Mouse (Mus musculus): Measurements from ENCODE around the gene Ppp6r1. TPM values are rescaled to one million over a fixed set of nuclear protein-coding genes. Genes with fewer than 3 reads are reported as not detected.

The Ppp6r1 gene
- total and polyA plus RNA-seq, 3 experiments, result 89.5 to 167 TPM; not detected in 1

DNA sequence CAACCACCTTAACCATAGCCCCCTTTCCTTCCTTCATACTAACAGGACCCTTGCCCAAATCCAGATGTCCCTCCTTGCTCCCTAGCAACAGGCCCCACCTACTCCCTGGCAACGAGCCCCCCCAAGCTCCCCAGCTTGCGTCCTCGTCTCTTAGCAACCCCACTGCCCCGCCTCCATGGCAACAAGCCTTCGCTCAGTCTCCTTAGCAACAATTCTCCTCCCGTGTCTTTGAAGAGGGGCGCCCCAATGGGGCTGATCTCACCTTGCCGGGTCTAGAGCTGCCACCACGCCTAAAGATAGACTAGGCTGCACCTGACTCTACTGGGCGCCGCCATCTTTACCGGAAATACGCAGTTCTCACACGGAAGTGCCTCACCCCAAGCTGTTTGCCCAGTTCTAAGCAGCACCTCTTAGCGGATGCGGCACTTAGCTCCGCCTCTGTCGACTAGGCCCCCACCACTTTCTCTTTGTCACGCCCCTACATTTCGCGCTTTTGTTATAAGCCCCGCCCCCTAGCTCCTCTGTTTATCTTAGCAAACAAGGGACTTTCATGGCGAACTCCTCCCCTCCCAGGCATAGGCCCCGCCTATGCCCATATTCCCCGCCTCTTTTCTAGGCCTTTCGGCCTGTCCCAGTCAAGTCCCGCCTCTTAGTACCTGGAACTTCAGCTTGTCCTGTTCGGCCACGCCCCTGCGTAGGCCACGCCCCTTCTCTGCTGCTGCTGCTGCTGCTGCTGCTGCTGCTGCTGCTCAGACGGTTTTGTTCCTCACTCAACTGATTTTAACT is 26.0 kb upstream of the Ppp6r1 start, which contains the start of gene Hspbp1 (continued):
- TF ChIP-seq POLR2A (IDR thresholded peaks at IDR 0.05; ENCODE audit: control insufficient read depth in 1 of 2, insufficient read depth in 1 of 2, low read depth in 1 of 2, low read length in 2 of 2, poor library complexity in 1 of 2), result peak in 1 of 2 experiments; percentile 74; a peak in 2 of 4 replicates
- TF ChIP-seq TCF12 (IDR thresholded peaks at IDR 0.05; ENCODE audit: low read depth, low read length), result no peak
- no peak for TF ChIP-seq USF2 (IDR thresholded peaks at IDR 0.05; ENCODE audit: borderline replicate concordance in 1 of 2, insufficient read depth in 1 of 2, low read depth in 1 of 2, low read length in 2 of 2)

GRCm38 (mm10) chr7:4684203-4684602 is 25.4 kb upstream of the Ppp6r1 start:
- H3K27me3 ChIP-seq (ENCODE audit: control insufficient read depth in 1 of 2, insufficient read depth in 2 of 2, low read length in 2 of 2), result no peaks in the 10 kb centered on the region
- H3K4me3 ChIP-seq (ENCODE audit: control insufficient read depth in 1 of 2, insufficient read depth in 1 of 2, low read depth in 2 of 2, low read length in 2 of 2), result peak overlapping the region; percentile 79 to 96
- peaks cover 0 to 10% of the 10 kb centered on the region in 2 experiments; a peak in 3 of 4 replicates for H3K36me3 ChIP-seq (ENCODE audit: control insufficient read depth in 1 of 2, insufficient read depth in 2 of 2, low read length in 2 of 2)
- DNase-seq (ENCODE audit: low read depth, low spot score), result no peak
- peak overlapping the region; percentile 72 for H3K9ac ChIP-seq (ENCODE audit: control insufficient read depth, low read depth, low read length, poor library complexity, severe bottlenecking)
- H3K79me2 ChIP-seq (ENCODE audit: control insufficient read depth, insufficient read depth, low read length, poor library complexity), result peaks cover 5% of the 10 kb centered on the region; the same call in 1 of the 2 replicates
- TF ChIP-seq TCF12 (IDR thresholded peaks at IDR 0.05; ENCODE audit: low read depth, low read length), result no peak
- TF ChIP-seq CHD2 (IDR thresholded peaks at IDR 0.05; ENCODE audit: low read length), result no peak
- TF ChIP-seq TBP (IDR thresholded peaks at IDR 0.05; ENCODE audit: low read depth, low read length), result no peak
- no peak for TF ChIP-seq NELFE (IDR thresholded peaks at IDR 0.05; ENCODE audit: low read depth, low read length)
- TF ChIP-seq POLR2AphosphoS5 (IDR thresholded peaks at IDR 0.05; ENCODE audit: borderline replicate concordance, low read depth, low read length), result no peak
- no peak for TF ChIP-seq ZKSCAN1 (IDR thresholded peaks at IDR 0.05; ENCODE audit: low read depth, low read length)
- no peak for TF ChIP-seq SMC3 (IDR thresholded peaks at IDR 0.05; ENCODE audit: low read depth, low read length)
- no peak for TF ChIP-seq JUND (IDR thresholded peaks at IDR 0.05; ENCODE audit: low read depth, low read length)
- no peak for TF ChIP-seq CHD1 (IDR thresholded peaks at IDR 0.05; ENCODE audit: low read depth, low read length)
- TF ChIP-seq ETS1 (IDR thresholded peaks at IDR 0.05; ENCODE audit: low read depth, low read length), result no peak
- no peak for TF ChIP-seq MYC (IDR thresholded peaks at IDR 0.05; ENCODE audit: low read depth, low read length)
- no peak for TF ChIP-seq SIN3A (IDR thresholded peaks at IDR 0.05; ENCODE audit: low read length)
- no peak for TF ChIP-seq USF1 (IDR thresholded peaks at IDR 0.05; ENCODE audit: low read depth, low read length)
- no peak for TF ChIP-seq ELF1 (IDR thresholded peaks at IDR 0.05; ENCODE audit: low read depth, low read length)
- TF ChIP-seq POLR2AphosphoS2 (IDR thresholded peaks at IDR 0.05; ENCODE audit: low read length), result no peak
- no peak for TF ChIP-seq USF2 (IDR thresholded peaks at IDR 0.05; ENCODE audit: borderline replicate concordance in 1 of 2, insufficient read depth in 1 of 2, low read depth in 1 of 2, low read length in 2 of 2)
- TF ChIP-seq ZMIZ1 (IDR thresholded peaks at IDR 0.05; ENCODE audit: low read depth, low read length), result no peak
- TF ChIP-seq EP300 (IDR thresholded peaks at IDR 0.05; ENCODE audit: low read depth in 1 of 2, low read length in 2 of 2), result no peak
- no peak for TF ChIP-seq GABPA (IDR thresholded peaks at IDR 0.05; ENCODE audit: low read depth, low read length)
- H3K4me1 ChIP-seq (ENCODE audit: control insufficient read depth in 1 of 2, insufficient read depth in 2 of 2, low read length in 2 of 2), result peaks cover 4 to 7% of the 10 kb centered on the region in 2 experiments
- H3K9me3 ChIP-seq (replicated peaks; ENCODE audit: insufficient read depth, low read length), result no peaks in the 10 kb centered on the region
- no peak overlapping the region for H3K27ac ChIP-seq (ENCODE audit: control insufficient read depth, low read depth, low read length)

Data from MEL (cell line).